Mouse (Mus musculus): ENCODE measurements around the gene Tead1.

The Tead1 gene

DNA sequence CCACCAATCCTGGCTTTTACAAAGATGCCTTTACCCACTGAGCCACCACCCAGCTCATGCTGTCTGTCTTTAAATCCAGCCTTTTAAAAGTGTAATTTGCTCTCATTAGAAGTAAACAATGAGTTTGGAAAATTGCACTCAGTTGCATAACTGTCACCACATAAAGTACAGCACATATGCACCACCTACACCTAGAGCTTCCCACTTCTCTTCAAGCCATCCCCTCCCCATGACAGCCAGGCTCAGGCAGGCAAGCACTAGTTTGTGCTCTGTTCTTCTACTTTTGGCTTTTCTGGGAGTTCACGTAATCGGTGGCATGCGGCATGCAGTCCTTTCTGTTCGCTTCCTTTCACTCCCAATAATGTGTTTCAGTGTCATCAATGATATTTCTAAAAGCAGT lies 236.5 kb downstream of the Tead1 start:
- in situ Hi-C loops (cut with MboI; ENCODE audit: low pct_unique_long_range_greater_than_20kb in 1 of 2, low sequenced_read_pairs in 2 of 2, unreplicated experiment in 1 of 2): no loop called here

DNA sequence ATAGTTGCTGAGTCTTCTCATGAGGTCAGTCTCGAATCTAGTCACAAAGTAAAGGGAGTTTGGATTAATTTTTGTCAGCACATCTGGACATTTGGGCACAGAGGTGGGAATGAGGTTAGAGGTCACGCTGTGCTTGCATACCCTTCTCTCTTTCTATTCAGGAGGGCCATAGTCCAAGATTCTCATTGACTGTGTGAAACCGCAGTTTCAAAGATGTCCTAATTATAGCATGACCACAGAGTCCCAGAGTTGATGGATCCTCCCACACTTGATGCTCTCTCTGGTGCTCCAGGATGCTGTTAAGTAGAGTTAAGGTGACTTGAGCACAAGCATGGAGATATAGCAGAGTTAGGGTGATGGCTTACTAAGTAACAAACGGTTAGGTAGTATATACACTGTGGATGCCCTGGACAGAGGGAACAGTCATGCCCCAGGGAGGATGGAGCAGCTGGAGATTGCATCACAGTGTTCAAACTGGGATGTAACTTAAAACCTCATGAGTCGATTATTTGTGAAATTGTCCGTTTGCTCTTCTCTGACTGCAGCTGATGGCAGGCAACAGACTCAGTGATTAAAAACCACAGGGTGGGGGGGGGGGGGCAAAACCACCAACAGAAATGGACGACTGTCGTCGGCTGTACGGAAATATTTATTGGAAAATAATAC lies 238.6 kb downstream of the Tead1 start:
- in situ Hi-C loops (cut with MboI; ENCODE audit: low pct_unique_long_range_greater_than_20kb in 1 of 2, low sequenced_read_pairs in 2 of 2, unreplicated experiment in 1 of 2): no loop called here

DNA sequence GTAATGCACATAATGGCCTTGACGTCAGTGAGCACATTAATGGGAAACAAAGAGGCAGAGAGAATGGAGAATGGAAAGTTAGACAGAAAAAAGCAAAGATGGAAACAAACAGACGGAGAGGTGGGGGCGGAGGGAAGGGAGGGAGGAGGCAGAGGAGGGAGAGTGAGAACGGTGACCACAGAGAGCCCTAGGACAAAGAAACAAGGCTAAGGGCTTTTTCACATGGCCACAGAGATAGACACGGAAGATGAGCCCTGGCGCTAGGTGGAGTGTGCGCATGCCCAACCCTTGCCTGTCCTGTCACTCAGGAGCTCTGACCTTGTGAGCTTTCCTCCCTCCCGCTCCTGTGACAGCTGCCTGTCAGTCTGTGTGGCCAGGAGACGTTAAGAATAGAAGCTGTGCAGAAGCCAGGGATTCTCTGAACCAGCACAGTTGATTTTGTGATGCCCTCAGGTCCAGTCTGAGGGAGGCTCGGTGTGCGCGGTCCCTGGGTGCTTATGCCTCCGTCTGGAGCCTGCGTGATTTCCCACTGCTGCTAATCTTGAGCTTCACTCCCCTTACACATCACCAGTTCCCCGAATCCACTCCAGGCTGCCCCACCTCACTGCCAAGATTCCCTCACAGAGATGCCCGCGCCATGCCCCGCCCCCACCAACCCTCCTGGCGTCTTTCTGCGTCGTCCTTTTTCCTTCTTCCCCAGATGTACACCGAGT lies 239.3 kb downstream of the Tead1 start:
- in situ Hi-C loops (cut with MboI; ENCODE audit: low pct_unique_long_range_greater_than_20kb in 1 of 2, low sequenced_read_pairs in 2 of 2, unreplicated experiment in 1 of 2): no loop called here

DNA sequence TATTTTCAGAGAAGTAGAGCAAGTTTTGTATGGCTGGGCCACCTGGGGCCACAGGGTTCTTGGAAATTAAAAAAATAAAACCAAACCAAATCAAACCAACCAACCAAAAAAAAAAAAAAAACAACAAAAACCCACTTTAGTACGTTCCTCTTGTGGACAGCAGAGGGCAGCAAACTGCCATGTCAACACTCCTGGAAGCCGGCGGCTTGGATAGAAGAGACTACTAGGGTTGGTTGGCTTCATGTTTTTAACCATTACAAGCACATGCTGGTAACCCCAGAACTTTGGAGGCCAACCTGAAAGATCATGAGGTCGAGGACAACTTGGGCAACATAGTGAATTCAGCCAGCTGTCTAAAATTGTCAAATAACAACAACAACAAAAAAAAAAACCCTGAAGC lies 240.7 kb downstream of the Tead1 start:
- in situ Hi-C loops (cut with MboI; ENCODE audit: low pct_unique_long_range_greater_than_20kb in 1 of 2, low sequenced_read_pairs in 2 of 2, unreplicated experiment in 1 of 2): loop anchor here (5.0 to 10.0 kb wide), 3 partner anchors 205 to 335 kb away; no protein-coding TSS in a partner anchor

DNA sequence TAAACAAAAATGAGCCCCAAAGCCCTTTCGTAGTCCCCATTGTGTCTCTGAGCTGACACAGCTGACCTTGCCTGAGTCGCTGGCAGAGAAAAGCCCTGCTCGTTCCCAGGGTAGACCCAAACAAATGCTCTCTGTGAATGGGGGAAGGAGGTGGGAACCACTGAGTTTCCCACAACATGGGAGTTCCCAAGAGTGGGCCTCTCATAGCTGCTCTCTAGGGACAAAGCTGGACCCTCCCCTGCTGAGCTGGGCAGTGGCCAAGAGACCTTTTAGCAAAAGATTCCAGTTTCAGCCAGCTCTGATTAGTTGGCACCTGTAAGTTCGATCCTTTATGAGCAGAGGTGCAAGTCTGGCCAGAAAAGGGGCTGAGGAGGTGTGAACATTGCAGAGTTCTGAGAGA lies 243.7 kb downstream of the Tead1 start:
- in situ Hi-C loops (cut with MboI; ENCODE audit: low pct_unique_long_range_greater_than_20kb in 1 of 2, low sequenced_read_pairs in 2 of 2, unreplicated experiment in 1 of 2): loop anchor here (5.0 to 10.0 kb wide), 3 partner anchors 202 to 332 kb away; no protein-coding TSS in a partner anchor

DNA sequence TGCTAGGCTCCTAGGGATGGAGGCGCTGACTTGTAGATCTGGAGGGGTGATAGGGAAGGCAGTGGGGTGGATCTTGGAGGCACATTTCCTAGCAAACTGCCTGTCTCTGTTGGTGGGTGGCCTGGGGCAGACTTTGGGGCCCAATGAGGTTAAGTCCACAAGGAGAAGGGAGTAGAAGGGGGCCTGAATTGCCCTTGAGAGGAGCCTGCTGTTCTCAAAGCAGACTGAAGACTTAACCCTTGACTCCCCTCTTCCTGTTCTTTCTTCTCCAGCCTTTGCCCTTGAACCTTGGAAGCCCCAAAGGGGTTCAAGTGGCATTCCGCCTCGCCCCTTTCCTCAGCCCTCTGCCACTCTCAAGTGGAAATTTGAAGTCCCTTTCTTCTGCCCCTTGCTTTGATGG lies 244.6 kb downstream of the Tead1 start:
- in situ Hi-C loops (cut with MboI; ENCODE audit: low pct_unique_long_range_greater_than_20kb in 1 of 2, low sequenced_read_pairs in 2 of 2, unreplicated experiment in 1 of 2): loop anchor here (5.0 to 10.0 kb wide), 3 partner anchors 201 to 331 kb away; no protein-coding TSS in a partner anchor

DNA sequence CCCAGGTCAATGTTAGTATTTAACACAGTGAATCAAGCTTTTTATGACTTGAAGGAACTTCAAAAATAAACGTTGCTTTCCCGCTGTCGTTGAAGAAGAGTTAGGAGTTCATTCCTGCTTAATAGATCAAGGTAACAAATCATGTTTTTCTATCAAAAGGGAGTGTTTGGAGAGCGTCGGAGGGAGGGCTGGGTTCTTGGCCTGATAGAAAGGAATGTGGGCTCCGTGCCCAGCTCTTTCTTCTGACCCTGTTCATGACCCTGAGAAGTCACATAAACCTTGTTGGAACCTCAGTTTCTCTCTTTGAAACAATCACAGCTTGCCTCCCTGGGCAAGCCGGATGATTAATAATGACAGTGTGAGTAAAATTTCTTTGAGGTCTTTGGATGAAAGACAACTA lies 251.6 kb downstream of the Tead1 start:
- in situ Hi-C loops (cut with MboI; ENCODE audit: low pct_unique_long_range_greater_than_20kb in 1 of 2, low sequenced_read_pairs in 2 of 2, unreplicated experiment in 1 of 2): loop anchor here in 1 of 2 experiments (25.0 kb wide), 1 partner anchor 382 kb away; no protein-coding TSS in a partner anchor

DNA sequence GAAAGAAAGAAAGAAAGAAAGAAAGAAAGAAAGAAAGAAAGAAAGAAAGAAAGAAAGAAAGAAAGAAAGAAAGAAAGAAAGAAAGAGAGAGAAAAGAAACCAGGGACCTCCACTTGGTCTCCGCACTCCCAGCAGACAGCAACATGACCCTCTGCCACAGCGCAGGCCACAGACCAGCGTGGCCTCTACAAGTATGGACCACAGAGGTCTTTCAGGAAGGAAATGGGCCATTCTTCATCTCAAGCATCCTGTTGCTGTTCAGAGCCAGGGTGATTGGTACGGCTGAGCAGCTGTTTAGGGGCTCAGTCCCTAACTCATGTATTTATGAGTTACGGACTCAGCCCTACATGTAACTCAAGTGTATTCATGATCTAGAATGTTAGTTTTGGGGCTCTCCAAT lies 256.8 kb downstream of the Tead1 start:
- in situ Hi-C loops (cut with MboI; ENCODE audit: low pct_unique_long_range_greater_than_20kb in 1 of 2, low sequenced_read_pairs in 2 of 2, unreplicated experiment in 1 of 2): loop anchor here in 1 of 2 experiments (25.0 kb wide), 1 partner anchor 376 kb away; no protein-coding TSS in a partner anchor

DNA sequence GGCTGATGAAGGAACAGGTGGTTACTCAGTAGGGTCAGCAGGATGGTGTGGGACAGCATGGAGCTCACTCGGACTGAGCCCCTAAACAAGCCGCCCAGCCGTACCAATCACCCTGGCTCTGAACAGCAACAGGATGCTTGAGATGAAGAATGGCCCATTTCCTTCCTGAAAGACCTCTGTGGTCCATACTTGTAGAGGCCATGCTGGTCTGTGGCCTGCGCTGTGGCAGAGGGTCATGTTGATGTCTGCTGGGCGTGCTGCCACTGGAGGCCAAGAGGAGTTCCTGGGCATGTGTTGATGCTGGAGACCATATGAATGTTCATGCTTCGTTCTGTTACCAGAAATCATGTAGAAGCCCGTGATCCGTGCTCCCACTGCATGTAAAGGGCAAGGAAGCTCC lies 258.0 kb downstream of the Tead1 start:
- in situ Hi-C loops (cut with MboI; ENCODE audit: low pct_unique_long_range_greater_than_20kb in 1 of 2, low sequenced_read_pairs in 2 of 2, unreplicated experiment in 1 of 2): loop anchor here in 1 of 2 experiments (25.0 kb wide), 1 partner anchor 375 kb away; no protein-coding TSS in a partner anchor

DNA sequence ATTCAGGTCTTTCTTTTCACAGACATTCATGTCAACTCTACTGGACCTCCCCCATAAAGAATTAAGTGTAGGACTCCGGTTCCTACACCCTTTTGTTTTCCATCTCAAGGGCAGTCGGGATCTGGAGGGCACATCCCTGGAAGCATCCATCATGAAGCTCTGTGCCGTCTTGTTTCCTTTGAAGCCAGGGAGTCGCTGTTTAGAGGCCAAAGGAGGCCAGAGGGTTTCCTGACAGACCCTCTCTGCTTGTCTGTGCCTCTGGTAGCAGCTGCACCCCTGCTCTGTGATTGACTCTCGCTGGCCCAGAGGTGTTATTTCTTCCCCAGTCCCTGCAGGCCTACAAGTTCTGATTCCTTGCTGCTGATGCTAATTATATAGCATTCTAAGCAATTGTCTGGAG lies 259.8 kb downstream of the Tead1 start:
- in situ Hi-C loops (cut with MboI; ENCODE audit: low pct_unique_long_range_greater_than_20kb in 1 of 2, low sequenced_read_pairs in 2 of 2, unreplicated experiment in 1 of 2): loop anchor here in 1 of 2 experiments (25.0 kb wide), 1 partner anchor 373 kb away; no protein-coding TSS in a partner anchor

DNA sequence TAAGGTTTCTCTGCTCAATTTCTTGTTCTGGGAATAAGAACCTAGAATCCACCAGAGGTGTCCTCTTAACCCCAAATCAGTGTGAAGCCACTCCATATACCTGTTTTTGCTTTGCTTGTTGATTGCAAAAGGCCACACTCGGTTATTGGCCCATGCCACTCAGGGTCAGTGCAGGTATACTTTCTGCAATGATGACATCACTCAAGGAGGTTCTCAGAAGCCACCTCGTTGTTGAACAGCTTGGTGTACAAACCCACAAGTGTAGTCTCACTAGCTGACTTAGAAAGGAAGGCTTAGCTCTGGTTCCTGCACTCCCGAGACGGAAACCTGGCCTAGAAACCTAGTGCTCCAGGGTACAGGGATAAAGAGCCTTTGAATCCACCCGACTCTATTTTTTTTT lies 263.4 kb downstream of the Tead1 start:
- in situ Hi-C loops (cut with MboI; ENCODE audit: low pct_unique_long_range_greater_than_20kb in 1 of 2, low sequenced_read_pairs in 2 of 2, unreplicated experiment in 1 of 2): loop anchor here in 1 of 2 experiments (25.0 kb wide), 1 partner anchor 370 kb away; no protein-coding TSS in a partner anchor

DNA sequence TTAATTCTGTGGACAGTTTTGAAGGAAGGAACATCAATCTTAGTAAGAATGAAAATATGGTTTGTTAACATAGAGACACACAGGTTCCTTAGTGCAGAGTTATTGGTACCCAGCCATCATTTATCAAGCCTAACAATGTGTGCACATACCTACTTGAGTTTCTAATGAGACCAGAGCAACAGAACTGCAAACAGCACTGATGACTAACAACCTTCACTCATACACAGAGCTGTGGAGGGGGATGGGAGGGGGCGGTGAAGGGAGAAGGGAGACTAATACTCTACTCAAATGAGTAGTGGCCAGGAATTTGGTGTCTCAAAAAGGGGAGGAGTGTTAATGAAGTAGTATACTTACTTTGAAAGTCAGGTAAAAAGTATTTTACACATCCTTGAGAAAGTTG lies 263.9 kb downstream of the Tead1 start:
- in situ Hi-C loops (cut with MboI; ENCODE audit: low pct_unique_long_range_greater_than_20kb in 1 of 2, low sequenced_read_pairs in 2 of 2, unreplicated experiment in 1 of 2): loop anchor here in 1 of 2 experiments (25.0 kb wide), 1 partner anchor 369 kb away; no protein-coding TSS in a partner anchor

DNA sequence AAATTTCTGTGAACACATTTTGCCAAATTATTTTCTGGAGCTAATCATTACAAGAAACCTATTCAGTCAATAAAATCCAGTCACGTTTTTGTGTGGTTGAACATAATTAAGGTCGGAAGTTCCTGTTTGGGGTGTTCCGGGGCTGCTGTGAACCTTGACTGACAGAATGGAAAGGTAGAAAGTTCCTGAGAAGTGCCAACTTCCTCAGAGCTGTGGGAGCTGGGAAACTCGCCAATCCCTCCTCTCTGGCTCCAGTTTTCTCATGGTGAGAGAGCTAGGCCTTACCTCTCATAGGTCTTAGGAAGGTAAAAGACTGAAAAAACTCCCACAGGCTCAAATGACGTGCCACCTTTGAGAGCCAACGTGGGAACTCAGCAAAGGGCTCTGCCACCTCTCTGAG lies 267.6 kb downstream of the Tead1 start:
- in situ Hi-C loops (cut with MboI; ENCODE audit: low pct_unique_long_range_greater_than_20kb in 1 of 2, low sequenced_read_pairs in 2 of 2, unreplicated experiment in 1 of 2): loop anchor here in 1 of 2 experiments (25.0 kb wide), 1 partner anchor 366 kb away; no protein-coding TSS in a partner anchor

DNA sequence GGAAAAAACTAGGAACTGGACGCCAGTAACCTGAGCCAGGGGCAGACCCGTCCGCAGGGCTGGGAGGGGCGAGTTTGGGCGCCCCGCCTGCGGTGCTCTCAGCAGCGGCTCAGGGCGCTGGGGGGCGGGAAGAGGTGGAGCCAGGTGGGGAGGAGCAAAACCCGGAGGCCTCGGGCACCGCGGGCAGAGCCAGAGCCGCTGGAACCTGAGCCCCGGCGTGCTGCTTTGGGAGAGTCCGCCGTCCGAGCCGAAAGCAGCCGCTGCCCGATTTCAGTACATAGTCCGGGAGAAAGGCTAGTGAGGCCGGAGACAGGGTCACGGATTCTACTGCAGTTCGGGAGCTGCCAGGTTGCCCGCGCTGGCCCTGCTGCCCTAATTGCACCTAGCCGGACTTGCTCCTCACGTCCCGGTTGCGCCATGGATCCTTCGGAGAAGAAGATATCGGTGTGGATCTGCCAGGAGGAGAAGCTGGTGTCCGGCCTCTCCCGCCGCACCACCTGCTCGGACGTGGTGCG lies 274.7 kb downstream of the Tead1 start, which contains the start of gene Rassf10:
Gene Rassf10 (plus strand): TSS at position 186 of the 515 bp plus-strand sequence.
- in situ Hi-C loops (cut with MboI; ENCODE audit: low pct_unique_long_range_greater_than_20kb in 1 of 2, low sequenced_read_pairs in 2 of 2, unreplicated experiment in 1 of 2): no loop called here

DNA sequence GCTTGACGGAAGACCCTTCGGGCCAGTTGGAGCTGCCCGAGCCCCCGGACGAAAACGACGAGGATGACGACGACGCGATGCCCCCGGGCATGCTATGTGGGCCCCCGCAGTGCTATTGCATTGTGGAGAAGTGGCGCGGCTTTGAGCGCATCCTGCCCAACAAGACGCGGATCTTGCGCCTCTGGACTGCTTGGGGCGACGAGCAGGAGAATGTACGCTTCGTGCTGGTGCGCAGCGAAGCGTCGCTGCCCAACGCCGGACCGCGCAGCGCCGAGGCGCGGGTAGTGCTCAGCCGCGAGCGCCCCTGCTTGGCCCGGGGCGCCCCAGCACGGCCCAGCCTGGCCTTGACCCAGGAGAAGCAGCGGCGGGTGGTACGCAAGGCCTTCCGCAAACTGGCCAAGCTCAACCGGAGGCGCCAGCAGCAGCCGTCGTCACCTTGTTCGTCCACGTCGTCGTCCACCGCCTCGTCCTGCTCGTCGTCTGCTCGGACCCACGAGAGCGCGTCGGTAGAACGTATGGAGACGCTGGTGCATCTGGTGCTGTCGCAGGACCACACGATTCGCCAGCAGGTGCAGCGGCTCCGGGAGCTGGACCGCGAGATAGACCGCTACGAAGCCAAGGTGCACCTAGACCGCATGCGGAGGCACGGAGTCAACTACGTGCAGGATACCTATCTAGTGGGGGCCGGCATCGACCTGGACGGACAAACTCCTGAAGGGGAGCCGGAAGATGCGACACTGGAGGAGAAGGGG lies 275.4 kb downstream of the Tead1 start:
- in situ Hi-C loops (cut with MboI; ENCODE audit: low pct_unique_long_range_greater_than_20kb in 1 of 2, low sequenced_read_pairs in 2 of 2, unreplicated experiment in 1 of 2): no loop called here

DNA sequence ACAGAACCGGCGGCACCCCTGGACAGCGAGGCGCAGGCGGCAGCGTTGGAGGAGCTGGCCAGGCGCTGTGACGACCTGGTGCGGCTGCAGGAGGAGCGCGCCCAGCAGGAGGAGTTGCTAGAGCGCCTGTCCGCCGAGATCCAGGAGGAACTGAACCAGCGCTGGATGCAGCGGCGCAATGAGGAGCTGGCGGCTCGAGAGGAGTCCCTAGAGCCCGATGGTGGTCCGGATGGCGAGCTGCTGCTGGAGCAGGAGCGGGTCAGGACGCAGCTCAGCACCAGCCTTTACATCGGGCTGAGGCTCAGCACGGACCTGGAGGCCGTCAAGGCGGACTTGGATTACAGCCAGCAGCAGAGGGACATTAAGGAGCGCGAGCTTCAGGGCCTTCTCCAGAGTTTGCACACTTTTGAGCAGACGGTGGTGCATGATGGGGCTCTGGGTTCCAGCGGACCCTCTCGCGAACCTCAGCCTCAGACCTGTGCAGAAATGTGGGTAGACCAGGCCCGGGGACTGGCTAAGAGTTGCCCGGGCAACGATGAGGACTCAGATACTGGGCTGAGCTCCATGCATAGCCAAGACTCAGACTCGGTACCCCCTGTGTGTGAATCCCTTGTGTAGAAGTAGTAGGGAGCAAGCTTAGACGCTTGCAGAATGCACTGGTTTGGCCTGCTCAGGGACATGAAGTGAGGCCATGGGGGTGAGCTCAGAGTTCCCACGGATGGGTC lies 276.1 kb downstream of the Tead1 start:
- in situ Hi-C loops (cut with MboI; ENCODE audit: low pct_unique_long_range_greater_than_20kb in 1 of 2, low sequenced_read_pairs in 2 of 2, unreplicated experiment in 1 of 2): no loop called here

DNA sequence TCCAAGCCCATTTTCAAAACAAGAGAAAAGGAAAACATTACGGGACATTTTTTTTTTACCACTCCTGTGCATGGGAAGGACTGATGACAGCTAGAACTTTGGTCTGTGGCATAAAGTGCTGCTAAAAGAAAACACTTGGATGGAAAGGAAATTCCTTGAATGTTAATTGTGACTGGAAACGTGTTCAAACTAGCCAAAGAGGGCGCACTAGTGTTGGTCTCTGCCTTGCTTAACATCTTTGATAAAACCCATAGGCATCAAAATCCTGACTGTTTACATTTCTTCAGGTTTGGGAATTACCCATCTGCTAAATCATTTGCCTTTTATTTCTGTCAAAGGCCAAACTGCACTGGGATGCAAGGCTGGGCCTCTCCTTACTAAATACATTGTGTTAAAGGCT lies 276.8 kb downstream of the Tead1 start:
- in situ Hi-C loops (cut with MboI; ENCODE audit: low pct_unique_long_range_greater_than_20kb in 1 of 2, low sequenced_read_pairs in 2 of 2, unreplicated experiment in 1 of 2): no loop called here

All from mouse embryonic stem cell (cell line).